Mouse (Mus musculus): ENCODE data around the gene Depdc1b. TPM values are rescaled to one million over a fixed set of nuclear protein-coding genes. Genes with fewer than 3 reads are reported as not detected.

The Depdc1b gene
- polyA plus RNA-seq, 1 experiment from 2014 or later = 7.3 TPM

- 83% methylated on average over 2 of the region's 2 CpGs for WGBS
These were observed 135.0 kb downstream of the Depdc1b start for GRCm38 (mm10) chr13:108451122-108451521.

GRCm38 (mm10) chr13:108453064-108453919 is 137.2 kb downstream of the Depdc1b start:
- WGBS = 68% methylated on average over 6 of the region's 6 CpGs
- H3K9ac ChIP-seq (ENCODE audit: low read length) = no peak overlapping the region
- no peaks in the 10 kb centered on the region for H3K36me3 ChIP-seq (ENCODE audit: control insufficient read depth, insufficient read depth, low read length)
- H3K4me3 ChIP-seq (ENCODE audit: low read depth, low read length) = no peak overlapping the region
- ATAC-seq (replicated peaks; ENCODE audit: low FRiP score, low TSS enrichment, low read depth) (peak; percentile 80), DNase-seq (ENCODE audit: low spot score) (no peak)
- no peak overlapping the region for H3K4me2 ChIP-seq (ENCODE audit: low read length)
- peaks cover 8% of the 10 kb centered on the region; the same call in 1 of the 2 replicates for H3K4me1 ChIP-seq (replicated peaks; ENCODE audit: control insufficient read depth, insufficient read depth, low read length)
- H3K9me3 ChIP-seq (ENCODE audit: control insufficient read depth, low read length) = no peaks in the 10 kb centered on the region
- H3K27me3 ChIP-seq (replicated peaks; ENCODE audit: control insufficient read depth, insufficient read depth, low read length) = no peaks in the 10 kb centered on the region
- no peak overlapping the region; the same call in 1 of the 2 replicates for H3K27ac ChIP-seq (ENCODE audit: low read depth)

More at GRCm38 (mm10) chr13:108451122-108451521, 135.0 kb downstream of the Depdc1b start:
- no peaks in the 10 kb centered on the region for H3K36me3 ChIP-seq (ENCODE audit: control insufficient read depth, insufficient read depth, low read length)
- H3K4me1 ChIP-seq (replicated peaks; ENCODE audit: control insufficient read depth, insufficient read depth, low read length) = peaks cover 9% of the 10 kb centered on the region; the same call in 1 of the 2 replicates
- H3K9me3 ChIP-seq (ENCODE audit: control insufficient read depth, low read length) = no peaks in the 10 kb centered on the region
- no peak overlapping the region for H3K4me3 ChIP-seq (ENCODE audit: low read depth, low read length)
- ATAC-seq (replicated peaks; ENCODE audit: low FRiP score, low TSS enrichment, low read depth) (no peak), DNase-seq (ENCODE audit: low spot score) (no peak)
- H3K9ac ChIP-seq (ENCODE audit: low read length) = no peak overlapping the region
- H3K4me2 ChIP-seq (ENCODE audit: low read length) = no peak overlapping the region
- H3K27ac ChIP-seq (ENCODE audit: low read depth) = no peak overlapping the region
- H3K27me3 ChIP-seq (replicated peaks; ENCODE audit: control insufficient read depth, insufficient read depth, low read length) = no peaks in the 10 kb centered on the region

Other genes starting within 250 kb of the Depdc1b start
- gene Ndufaf2, start 157.7 kb upstream of the Depdc1b start, polyA plus RNA-seq (2014; fragmentation: Nextera tagmentation; extraction: Ambion mirVana) = 70.5 and 73.3 TPM in 2 replicates
- gene Ercc8, start 157.6 kb upstream of the Depdc1b start, polyA plus RNA-seq (2014; fragmentation: Nextera tagmentation; extraction: Ambion mirVana) = 19.4 and 20.8 TPM in 2 replicates
- 15.8 and 18.9 TPM in 2 replicates for gene Elovl7, start 101.9 kb upstream of the Depdc1b start, polyA plus RNA-seq (2014; fragmentation: Nextera tagmentation; extraction: Ambion mirVana)
- gene Pde4d, start 133.6 kb downstream of the Depdc1b start, polyA plus RNA-seq (2014; fragmentation: Nextera tagmentation; extraction: Ambion mirVana) = 18.6 and 20.6 TPM in 2 replicates

Measured in intestine, embryonic 14.5 days (tissue).